Mouse (Mus musculus) hindbrain, embryonic 16.5 days (tissue): ENCODE data around the gene 2310003L06Rik. TPM values are rescaled to one million over a fixed set of nuclear protein-coding genes. Genes with fewer than 3 reads are reported as not detected.

Experiments used
- ATAC-seq: fragments of 200-750 bp; cut with Nextera tagmentation; 2 replicates; pipeline ENCODE4 v1.8.0; 2017; ENCODE audit warnings: moderate TSS enrichment, moderate library complexity
- H3K27ac ChIP-seq: fragments of 300-500 bp; sonication (generic); 2 replicates; pipeline ENCODE4 v1.5.1; 2014; ENCODE audit warnings: low read depth, mild to moderate bottlenecking, control low read depth, low read length, moderate library complexity
- H3K27me3 ChIP-seq: fragments of 300-500 bp; sonication (generic); replicated peaks from 2 replicates; pipeline ENCODE4 v1.6.1; 2014; ENCODE audit warnings: low read length; ENCODE audit not compliant: control insufficient read depth, insufficient read depth
- H3K36me3 ChIP-seq: fragments of 300-500 bp; sonication (generic); 2 replicates; pipeline ENCODE4 v1.6.1; 2014; ENCODE audit warnings: mild to moderate bottlenecking, low read length, moderate library complexity, mixed read lengths; ENCODE audit not compliant: control insufficient read depth, insufficient read depth
- H3K4me1 ChIP-seq: fragments of 300-500 bp; sonication (generic); 2 replicates; pipeline ENCODE4 v1.6.1; 2014; ENCODE audit warnings: low read depth, low read length; ENCODE audit not compliant: control insufficient read depth, insufficient read depth
- H3K4me2 ChIP-seq: fragments of 300-500 bp; sonication (generic); 2 replicates; pipeline ENCODE4 v1.6.1; 2014; ENCODE audit warnings: mild to moderate bottlenecking, low read length, control low read depth, moderate library complexity
- H3K4me3 ChIP-seq: fragments of 300-500 bp; sonication (generic); 2 replicates; pipeline ENCODE4 v1.5.1; 2014; ENCODE audit warnings: mild to moderate bottlenecking, low read length, control low read depth, moderate library complexity
- H3K9ac ChIP-seq: fragments of 300-500 bp; sonication (generic); 2 replicates; pipeline ENCODE4 v1.6.1; 2014; ENCODE audit warnings: low read depth, mild to moderate bottlenecking, control low read depth, low read length, moderate library complexity
- H3K9me3 ChIP-seq: fragments of 300-500 bp; sonication (generic); 2 replicates; pipeline ENCODE4 v1.6.1; 2014; ENCODE audit warnings: mild to moderate bottlenecking, low read length, moderate library complexity; ENCODE audit not compliant: control insufficient read depth
- WGBS: fragments of 180-500 bp; shearing (Covaris S2); extraction: QIAGEN DNeasy Blood & Tissue Kit; methylation state at CpG from one replicate; pipeline ENCODE4 v1.1.7; 2014; 5-methylcytosine and 5-hydroxymethylcytosine counted together
- polyA plus RNA-seq: library from polyadenylated mRNA; unstranded; fragments of >200 nt; fragmentation: Nextera tagmentation; extraction: Ambion mirVana; gene quantifications from 2 replicates; pipeline ENCODE4 v1.2.1, GENCODE M21; 2015

The 2310003L06Rik gene
- not detected in 2 replicates for polyA plus RNA-seq

GRCm38 (mm10) chr5:87969201-87969600, at the start of gene 2310003L06Rik, which contains the start of gene Gm28434:
TSS of gene 2310003L06Rik (plus strand) at chr5:87969459.
TSS of gene Gm28434 (plus strand) at chr5:87969517.
- Histone ChIP-seq H3K4me2 (no peak within 1 kb of the TSS), H3K4me1 (no peaks in the 10 kb centered on the region), H3K27ac (no peak within 1 kb of the TSS), H3K4me3 (no peak within 1 kb of the TSS), H3K9me3 (no peaks in the 10 kb centered on the region), H3K27me3 (no peaks in the 10 kb centered on the region), H3K36me3 (no peaks in the 10 kb centered on the region), H3K9ac (no peak within 1 kb of the TSS)
- ATAC-seq = no peak
- WGBS = 63% methylated on average over 2 of the region's 2 CpGs

GRCm38 (mm10) chr5:87925372-87925771, 43.9 kb upstream of the 2310003L06Rik start, which contains the start of gene Csn3:
TSS of gene Csn3 (plus strand) at chr5:87925579.
- no peak within 1 kb of the TSS for H3K9ac ChIP-seq
- H3K27me3 ChIP-seq = no peaks in the 10 kb centered on the region
- WGBS = 48% methylated on average over 5 of the region's 5 CpGs
- H3K4me2 ChIP-seq = no peak within 1 kb of the TSS
- no peak within 1 kb of the TSS for H3K27ac ChIP-seq
- H3K4me1 ChIP-seq = no peaks in the 10 kb centered on the region
- no peak for ATAC-seq
- H3K9me3 ChIP-seq = no peaks in the 10 kb centered on the region
- H3K4me3 ChIP-seq = no peak within 1 kb of the TSS
- no peaks in the 10 kb centered on the region for H3K36me3 ChIP-seq

- Histone ChIP-seq H3K36me3 (no peaks in the 10 kb centered on the region), H3K4me2 (no peak overlapping the region), H3K4me3 (no peak overlapping the region), H3K9ac (no peak overlapping the region), H3K4me1 (no peaks in the 10 kb centered on the region), H3K9me3 (no peaks in the 10 kb centered on the region), H3K27me3 (no peaks in the 10 kb centered on the region), H3K27ac (no peak overlapping the region)
- WGBS = 58% methylated on average over 1 of the region's 1 CpGs
- no peak for ATAC-seq
Observed at GRCm38 (mm10) chr5:87931603-87932002, 37.7 kb upstream of the 2310003L06Rik start.

- Histone ChIP-seq H3K27me3 (no peaks in the 10 kb centered on the region), H3K9ac (no peak overlapping the region), H3K4me1 (no peaks in the 10 kb centered on the region), H3K27ac (no peak overlapping the region), H3K36me3 (no peaks in the 10 kb centered on the region), H3K4me3 (no peak overlapping the region), H3K4me2 (no peak overlapping the region), H3K9me3 (no peaks in the 10 kb centered on the region)
- 47% methylated on average over 3 of the region's 3 CpGs for WGBS
- ATAC-seq = no peak
Observed at GRCm38 (mm10) chr5:87940752-87941151, 28.5 kb upstream of the 2310003L06Rik start.

GRCm38 (mm10) chr5:87942515-87942914, 26.7 kb upstream of the 2310003L06Rik start:
- no peak overlapping the region for H3K4me3 ChIP-seq
- ATAC-seq = no peak
- H3K4me2 ChIP-seq = no peak overlapping the region

GRCm38 (mm10) chr5:87951836-87952235, 17.4 kb upstream of the 2310003L06Rik start:
- H3K36me3 ChIP-seq = no peaks in the 10 kb centered on the region
- no peaks in the 10 kb centered on the region for H3K27me3 ChIP-seq
- ATAC-seq = no peak
- no peaks in the 10 kb centered on the region for H3K4me1 ChIP-seq
- H3K27ac ChIP-seq = no peak overlapping the region
- H3K9ac ChIP-seq = no peak overlapping the region
- H3K9me3 ChIP-seq = no peaks in the 10 kb centered on the region
- no peak overlapping the region for H3K4me2 ChIP-seq
- H3K4me3 ChIP-seq = no peak overlapping the region

More at GRCm38 (mm10) chr5:87942515-87942914, 26.7 kb upstream of the 2310003L06Rik start:
- no peaks in the 10 kb centered on the region for H3K9me3 ChIP-seq
- H3K9ac ChIP-seq = no peak overlapping the region
- no peaks in the 10 kb centered on the region for H3K36me3 ChIP-seq
- H3K4me1 ChIP-seq = no peaks in the 10 kb centered on the region
- no peak overlapping the region for H3K27ac ChIP-seq
- H3K27me3 ChIP-seq = no peaks in the 10 kb centered on the region

GRCm38 (mm10) chr5:87979139-87979538, 9.9 kb downstream of the 2310003L06Rik start, which contains the start of gene Cabs1:
TSS of gene Cabs1 (plus strand) at chr5:87979439.
- Histone ChIP-seq H3K4me3 (no peak within 1 kb of the TSS), H3K27ac (no peak within 1 kb of the TSS), H3K9ac (no peak within 1 kb of the TSS), H3K9me3 (no peaks in the 10 kb centered on the region), H3K4me1 (no peaks in the 10 kb centered on the region), H3K4me2 (no peak within 1 kb of the TSS), H3K27me3 (no peaks in the 10 kb centered on the region), H3K36me3 (no peaks in the 10 kb centered on the region)
- ATAC-seq = no peak
- WGBS = 89% methylated on average over 3 of the region's 3 CpGs

GRCm38 (mm10) chr5:87982468-87983214, 13.4 kb downstream of the 2310003L06Rik start:
- Histone ChIP-seq H3K4me2 (no peak overlapping the region), H3K9ac (no peak overlapping the region), H3K4me1 (no peaks in the 10 kb centered on the region), H3K4me3 (no peak overlapping the region), H3K36me3 (no peaks in the 10 kb centered on the region), H3K27me3 (no peaks in the 10 kb centered on the region), H3K27ac (no peak overlapping the region), H3K9me3 (no peaks in the 10 kb centered on the region)
- ATAC-seq = no peak; the same call in 1 of the 2 replicates
- WGBS = 68% methylated on average over 3 of the region's 3 CpGs

- H3K27me3 ChIP-seq = no peaks in the 10 kb centered on the region
- no peak within 1 kb of the TSS for H3K4me2 ChIP-seq
- no peaks in the 10 kb centered on the region for H3K9me3 ChIP-seq
- no peaks in the 10 kb centered on the region for H3K36me3 ChIP-seq
- H3K4me1 ChIP-seq = no peaks in the 10 kb centered on the region
- no peak within 1 kb of the TSS for H3K4me3 ChIP-seq
- 92% methylated on average over 3 of the region's 3 CpGs for WGBS
- no peak within 1 kb of the TSS for H3K9ac ChIP-seq
- no peak for ATAC-seq
- no peak within 1 kb of the TSS for H3K27ac ChIP-seq
Observed at GRCm38 (mm10) chr5:88002249-88002648, 33.0 kb downstream of the 2310003L06Rik start, which contains the start of gene Smr3a. TSS of gene Smr3a (plus strand) at chr5:88002549.
